Mouse (Mus musculus) cortical plate, adult 2 months (tissue): ENCODE measurements around the gene Disp1.

ENCODE experiments used
- CTCF ChIP-seq: fragments of 200-500 bp; IDR thresholded peaks from 2 replicates; pipeline ENCODE4 v1.5.1; 2011; ENCODE audit warnings: mild to moderate bottlenecking, control low read depth, low read length; ENCODE audit not compliant: insufficient read depth; ENCODE audit errors: extremely low read depth
- POLR2A ChIP-seq: fragments of 200-500 bp; IDR thresholded peaks from 2 replicates; pipeline ENCODE4 v1.6.1; 2011; ENCODE audit warnings: mild to moderate bottlenecking, low read length, control low read depth; ENCODE audit not compliant: insufficient read depth; ENCODE audit errors: extremely low read depth

DNA sequence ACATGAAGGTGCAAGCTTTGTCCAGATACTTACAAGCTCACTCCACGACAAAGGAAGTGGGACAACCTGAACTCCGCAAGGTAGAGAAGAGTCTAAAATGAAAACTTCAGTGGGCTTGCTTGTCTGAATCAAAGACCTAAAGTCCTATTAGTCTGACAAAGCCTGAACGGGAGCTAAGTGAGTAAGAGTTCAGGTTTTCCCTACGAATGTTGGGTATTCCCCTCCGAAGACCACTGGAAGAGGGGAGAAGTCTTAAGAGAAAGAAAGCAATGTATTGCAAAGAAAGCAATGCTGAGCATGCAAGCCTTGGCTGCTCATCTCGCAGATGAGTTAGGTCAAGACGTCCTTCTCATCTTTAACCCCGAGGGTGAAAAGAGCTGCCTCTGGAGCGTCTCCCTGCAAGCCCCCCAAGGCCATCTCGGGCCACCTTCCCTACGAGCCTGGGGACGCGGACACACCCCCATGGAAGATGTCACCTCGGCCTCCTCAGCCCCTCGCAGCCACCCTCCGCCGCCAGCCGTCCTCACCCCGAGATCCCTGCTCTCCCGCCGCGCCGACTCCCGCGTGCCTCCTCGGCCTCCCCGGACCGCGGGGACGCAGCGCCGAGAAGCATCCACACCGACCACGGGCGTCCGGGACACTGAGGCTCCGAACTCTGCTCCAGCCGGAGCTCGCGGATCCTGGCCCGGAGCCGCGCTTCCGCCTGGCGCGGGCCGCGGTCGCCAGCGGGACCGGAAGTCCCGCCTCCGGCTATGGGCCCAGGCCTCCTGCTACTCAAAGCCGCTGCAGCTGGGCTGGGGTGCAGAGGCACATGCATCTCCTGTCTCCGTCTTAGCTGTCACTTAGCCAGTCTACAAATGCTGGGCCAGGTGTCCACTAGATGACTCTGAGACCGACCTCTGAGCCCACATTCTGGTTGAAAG is at the start of gene Disp1:
- TF ChIP-seq CTCF (no peak), POLR2A (no peak)
